Mouse (Mus musculus) stomach, postnatal 0 days (tissue): Measurements from ENCODE around the gene Hsd17b13. TPM values are rescaled to one million over a fixed set of nuclear protein-coding genes. Genes with fewer than 3 reads are reported as not detected.
"Not testable (repeated sequence)": the region's sequence is repeated elsewhere in the genome, so short reads cannot be mapped to it uniquely, and the experiment has no call there.

Source experiments
- ATAC-seq: fragments of 200-750 bp; cut with Nextera tagmentation; 2 replicates; pipeline ENCODE4 v1.8.0; 2017; ENCODE audit not compliant: low FRiP score, low TSS enrichment
- DNase-seq: peaks from one replicate; pipeline ENCODE4 v3.0.0-alpha.2; 2016; ENCODE audit warnings: low spot score
- H3K27ac ChIP-seq: fragments of 300-500 bp; sonication (generic); replicated peaks from 2 replicates; pipeline ENCODE4 v1.5.1; 2014; ENCODE audit warnings: mild to moderate bottlenecking, control low read depth
- H3K27me3 ChIP-seq: fragments of 300-500 bp; sonication (generic); 2 replicates; pipeline ENCODE4 v1.6.1; 2014; ENCODE audit warnings: low read length; ENCODE audit not compliant: control insufficient read depth, insufficient read depth
- H3K36me3 ChIP-seq: fragments of 300-500 bp; sonication (generic); 2 replicates; pipeline ENCODE4 v1.6.1; 2014; ENCODE audit warnings: low read length, mixed read lengths; ENCODE audit not compliant: control insufficient read depth, insufficient read depth
- H3K4me1 ChIP-seq: fragments of 300-500 bp; sonication (generic); replicated peaks from 2 replicates; pipeline ENCODE4 v1.6.1; 2014; ENCODE audit warnings: antibody characterized with exemption; ENCODE audit not compliant: control insufficient read depth, insufficient read depth
- H3K4me2 ChIP-seq: fragments of 300-500 bp; sonication (generic); replicated peaks from 2 replicates; pipeline ENCODE4 v1.6.1; 2014; ENCODE audit warnings: low read depth, mild to moderate bottlenecking, control low read depth, moderate library complexity
- H3K4me3 ChIP-seq: fragments of 300-500 bp; sonication (generic); 2 replicates; pipeline ENCODE4 v1.5.1; 2014; ENCODE audit warnings: low read depth, low read length, control low read depth
- H3K9ac ChIP-seq: fragments of 300-500 bp; sonication (generic); 2 replicates; pipeline ENCODE4 v1.6.1; 2014; ENCODE audit warnings: mild to moderate bottlenecking, low read length, control low read depth, mixed read lengths
- H3K9me3 ChIP-seq: fragments of 300-500 bp; sonication (generic); 2 replicates; pipeline ENCODE4 v1.6.1; 2016; ENCODE audit warnings: low read length; ENCODE audit not compliant: control insufficient read depth
- CTCF ChIP-seq: IDR thresholded peaks from 2 replicates; pipeline ENCODE4 v1.5.1; 2016; ENCODE audit warnings: antibody characterized with exemption, low read depth, mild to moderate bottlenecking, moderate library complexity
- EP300 ChIP-seq: optimal IDR thresholded peaks from 2 replicates; pipeline ENCODE3; 2016; ENCODE audit warnings: antibody characterized with exemption
- WGBS: fragments of 180-500 bp; shearing (Covaris S2); extraction: QIAGEN DNeasy Blood & Tissue Kit; methylation state at CpG from one replicate; pipeline ENCODE4 v1.1.7; 2014; 5-methylcytosine and 5-hydroxymethylcytosine counted together
- polyA plus RNA-seq: library from polyadenylated mRNA; unstranded; fragments of >200 nt; fragmentation: Nextera tagmentation; extraction: Ambion mirVana; gene quantifications from 2 replicates; pipeline ENCODE4 v1.2.1, GENCODE M21; 2015

The Hsd17b13 gene
- polyA plus RNA-seq, 1 experiment from 2014 or later, result 3.2 TPM

GRCm38 (mm10) chr5:103938547-103939349 lies 38.5 kb downstream of the Hsd17b13 start:
- ATAC-seq (no peak), DNase-seq (no peak)
- no peak overlapping the region for H3K4me3 ChIP-seq
- H3K27me3 ChIP-seq, result no peaks in the 10 kb centered on the region
- WGBS, result 55% methylated on average over 11 of the region's 11 CpGs
- 0 out of 2 replicates have a peak, but pooled peaks cover 2% of the 10 kb centered on the region for H3K4me1 ChIP-seq
- H3K36me3 ChIP-seq, result no peaks in the 10 kb centered on the region
- H3K27ac ChIP-seq, result no peak overlapping the region
- no peak overlapping the region for H3K9ac ChIP-seq
- no peak overlapping the region for H3K4me2 ChIP-seq
- H3K9me3 ChIP-seq, result no peaks in the 10 kb centered on the region
- TF ChIP-seq EP300 (no peak), CTCF (no peak)

DNA sequence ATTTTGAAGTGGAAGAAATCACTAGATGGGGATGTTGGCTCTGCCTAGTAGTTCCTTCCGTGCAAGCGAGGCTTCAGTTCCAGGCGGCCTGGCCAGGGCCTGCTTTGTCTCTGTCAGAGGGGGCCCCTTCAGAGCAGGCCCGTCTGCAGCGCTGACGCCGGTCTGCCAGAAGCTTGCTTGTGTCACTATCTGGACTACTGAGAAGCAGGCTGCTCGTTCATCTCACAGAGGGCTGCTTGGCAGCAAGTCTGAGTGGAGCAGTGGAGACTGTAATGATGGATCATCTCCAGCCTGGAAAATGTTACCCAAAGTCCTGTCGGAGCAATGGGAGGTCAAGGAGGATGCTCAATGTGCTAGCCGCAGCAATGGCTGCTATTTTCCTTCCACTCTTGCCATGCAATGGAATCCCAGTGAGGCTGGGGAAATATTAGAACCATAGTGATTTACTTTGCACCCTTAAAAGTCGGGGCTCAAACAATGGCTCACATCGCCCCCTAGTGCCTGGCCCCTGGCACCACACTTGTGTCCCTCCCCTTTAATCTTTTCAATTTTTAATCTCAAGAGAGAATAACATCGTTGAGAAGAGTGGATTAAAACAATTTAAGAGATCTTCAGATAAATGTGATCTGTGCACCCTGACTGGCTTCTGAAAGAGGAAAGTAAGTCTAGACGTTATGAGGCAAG lies 40.2 kb downstream of the Hsd17b13 start:
- H3K9me3 ChIP-seq, result no peaks in the 10 kb centered on the region
- 29% methylated on average over 14 of the region's 14 CpGs for WGBS
- H3K4me1 ChIP-seq, result no peaks in the 10 kb centered on the region
- H3K27me3 ChIP-seq, result no peaks in the 10 kb centered on the region
- H3K27ac ChIP-seq, result no peak overlapping the region
- no peak overlapping the region for H3K9ac ChIP-seq
- H3K4me2 ChIP-seq, result no peak overlapping the region
- no peak for TF ChIP-seq EP300
- TF ChIP-seq CTCF, result peak; percentile 74
- ATAC-seq (peak; percentile 80), DNase-seq (peak; percentile 57)
- no peak overlapping the region for H3K4me3 ChIP-seq
- H3K36me3 ChIP-seq, result no peaks in the 10 kb centered on the region

- ATAC-seq, H3K4me2 ChIP-seq, H3K36me3 ChIP-seq: not testable (repeated sequence)
Measured at GRCm38 (mm10) chr5:103931924-103932323, 45.3 kb downstream of the Hsd17b13 start.

DNA sequence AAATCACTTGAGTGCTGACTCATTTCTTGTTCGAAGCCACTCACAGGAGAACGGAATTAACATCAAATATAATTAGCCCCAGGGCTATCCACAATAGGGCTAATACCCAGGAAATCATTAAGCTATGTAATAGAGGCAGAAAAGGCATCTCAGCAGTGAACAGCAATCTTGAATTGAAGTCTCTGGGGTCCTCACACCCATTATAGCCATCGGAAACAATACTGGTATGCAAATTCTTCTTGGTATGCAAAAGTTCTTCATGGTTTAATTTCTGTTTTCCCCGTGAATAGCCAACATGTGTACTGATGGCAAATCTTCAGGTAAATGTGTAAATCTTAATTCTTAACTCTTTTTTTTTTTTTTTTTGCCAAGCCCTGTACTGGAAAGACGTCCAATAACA lies 46.7 kb downstream of the Hsd17b13 start:
- H3K36me3 ChIP-seq, result no peaks in the 10 kb centered on the region
- no peaks in the 10 kb centered on the region for H3K27me3 ChIP-seq
- TF ChIP-seq EP300 (no peak), CTCF (no peak)
- 80% methylated on average over 5 of the region's 5 CpGs for WGBS
- no peak overlapping the region for H3K9ac ChIP-seq
- 0 out of 2 replicates have a peak, but pooled peaks cover 3% of the 10 kb centered on the region for H3K4me1 ChIP-seq
- DNase-seq (no peak), ATAC-seq (no peak)
- no peaks in the 10 kb centered on the region for H3K9me3 ChIP-seq
- H3K4me2 ChIP-seq, result no peak overlapping the region
- no peak overlapping the region for H3K4me3 ChIP-seq
- H3K27ac ChIP-seq, result no peak overlapping the region

More at GRCm38 (mm10) chr5:103931924-103932323, 45.3 kb downstream of the Hsd17b13 start:
- not testable (repeated sequence) for H3K27ac ChIP-seq, H3K4me3 ChIP-seq, DNase-seq, H3K9me3 ChIP-seq, H3K27me3 ChIP-seq, H3K9ac ChIP-seq, H3K4me1 ChIP-seq

- peak overlapping the region; percentile 66; the same call in 1 of the 2 replicates for H3K4me2 ChIP-seq
Measured at GRCm38 (mm10) chr5:103928196-103928550, 49.0 kb downstream of the Hsd17b13 start.

More at GRCm38 (mm10) chr5:103928196-103928550, 49.0 kb downstream of the Hsd17b13 start:
- H3K4me1 ChIP-seq, result 0 out of 2 replicates have a peak, but pooled peaks cover 3% of the 10 kb centered on the region
- DNase-seq, result no peak
- no peaks in the 10 kb centered on the region for H3K9me3 ChIP-seq
- no peak overlapping the region for H3K4me3 ChIP-seq
- H3K36me3 ChIP-seq, result no peaks in the 10 kb centered on the region
- H3K27me3 ChIP-seq, result no peaks in the 10 kb centered on the region
- 48% methylated on average over 7 of the region's 7 CpGs for WGBS
- no peak for ATAC-seq
- peak overlapping the region; percentile 61 for H3K27ac ChIP-seq
- H3K9ac ChIP-seq, result peak overlapping the region; percentile 52; the same call in 1 of the 2 replicates
- TF ChIP-seq EP300 (no peak), CTCF (no peak)
